In genomic region chr2:101209136-101209535, GRCm38 (mm10) we compare ENCODE assay signal across 20 mouse cellular contexts.
DNase-seq lines count a peak whose midpoint lies in the region; ATAC-seq lines count a peak whose summit lies in the region.
"Had no signal": no experiment of that assay in that cellular context is flagged by ENCODE, and none has a peak within 500 bp of the region (broad histone marks: within the 10 kb centered on the region; RNA-seq: fewer than 3 reads in every experiment).

No protein-coding gene starts in this region.

- DNase-seq in CD4-positive, CD25-positive, alpha-beta regulatory T cell, adult 2 months (ENCODE audit: low read depth, low spot score): peak; percentile 1
- peak; percentile 37 for DNase-seq in CD4-positive helper T cell, adult 2 months (ENCODE audit: low read depth, low spot score)
- DNase-seq in brain, adult 2 months (ENCODE audit: low read depth, low spot score): peak; percentile 7
- no peak for DNase-seq in thymus, postnatal 14 days
- no peak for DNase-seq in yolk sac, embryonic 10.5 days (ENCODE audit: low spot score)
- DNase-seq: adrenal gland, adult 8-10 months; adrenal gland, postnatal 25 days; B cell, adult 2 months; cerebellum, adult 11-12 months; cerebellum, adult 2 months; cerebellum, adult 9-10 months; cerebellum, postnatal 10 days; cerebellum, postnatal 25 days; embryo, embryonic 11 days had no signal

- no peak for ATAC-seq in CD4-positive, CD25-positive, alpha-beta regulatory T cell, adult 4 months
- ATAC-seq in inflammation-experienced regulatory T-cells, adult 6 months: peak; percentile 61
- ATAC-seq: activated CD4-positive, CD25-positive, alpha-beta regulatory T cell, adult 4 months; forebrain, embryonic 14.5 days; forebrain, embryonic 16.5 days; Patski had no signal

Comparison
In these comparisons a context has a peak if more than half of its experiments do, and no peak if none do; other contexts are left out.
1. DNase-seq: peak in CD4-positive, CD25-positive, alpha-beta regulatory T cell, adult 2 months (single experiment), CD4-positive helper T cell, adult 2 months (single experiment) and brain, adult 2 months (single experiment); none in thymus, postnatal 14 days (single experiment) and yolk sac, embryonic 10.5 days (single experiment).